Mouse (Mus musculus): Measurements from ENCODE around the gene Cnot1.

DNA sequence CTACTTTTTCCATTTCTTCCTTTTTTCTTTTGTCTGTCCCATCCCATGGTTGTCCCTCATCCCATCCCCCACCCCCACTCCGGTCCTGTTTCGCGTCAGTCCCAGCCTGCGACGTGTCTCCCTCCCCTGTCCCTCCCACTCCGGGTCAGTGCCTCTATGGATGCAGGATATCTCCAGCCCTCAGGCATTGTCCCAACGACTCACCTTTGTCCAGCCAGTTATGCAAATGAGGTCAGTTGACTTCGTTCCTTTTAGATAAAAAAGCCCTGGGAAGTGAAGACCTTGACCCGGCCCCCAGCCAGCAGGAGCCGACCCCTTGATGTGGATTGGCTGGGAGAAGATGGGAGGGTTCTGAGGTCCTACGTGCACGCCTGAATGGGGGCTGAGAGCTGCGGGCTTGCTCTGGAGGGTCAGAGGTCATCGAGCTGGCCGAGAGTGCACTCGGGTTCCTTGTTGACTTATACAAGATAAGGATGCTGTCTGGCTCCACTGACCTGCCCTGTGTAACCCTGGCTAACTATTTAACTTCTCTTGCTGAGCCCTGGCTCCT is 26.2 kb upstream of the Cnot1 start:
- no peak for TF ChIP-seq CTCF (IDR thresholded peaks at IDR 0.05; ENCODE audit: low read depth)
- TF ChIP-seq EP300 (optimal IDR thresholded peaks at IDR 0.05): no peak

Data from stomach, postnatal 0 days (tissue).